Mouse (Mus musculus) 416B (cell line): ENCODE measurements around the gene Cubn.

Experiments used
- DNase-seq: peaks from one replicate; pipeline ENCODE4 v3.0.0; 2011; ENCODE audit warnings: low read depth

The Cubn gene

DNA sequence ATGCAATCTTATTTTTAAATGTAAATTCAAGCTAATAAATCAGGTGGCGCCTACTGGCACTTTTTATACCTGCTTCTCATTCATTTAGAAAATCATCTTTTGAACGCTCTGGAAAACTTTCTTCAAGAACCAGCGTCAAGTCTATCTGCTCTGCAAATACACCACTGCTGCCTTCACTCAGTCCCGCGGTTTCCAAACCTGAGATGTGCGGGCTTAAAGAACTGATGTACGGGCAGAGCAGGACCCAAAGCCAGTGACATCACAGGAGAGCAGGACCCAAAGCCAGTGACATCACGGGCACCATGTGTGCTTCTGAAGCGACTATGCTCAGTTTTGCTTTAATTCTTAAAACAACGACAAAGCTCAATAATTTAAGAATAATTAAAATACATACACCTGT lies 256.8 kb downstream of the Cubn start:
- DNase-seq, result no peak

DNA sequence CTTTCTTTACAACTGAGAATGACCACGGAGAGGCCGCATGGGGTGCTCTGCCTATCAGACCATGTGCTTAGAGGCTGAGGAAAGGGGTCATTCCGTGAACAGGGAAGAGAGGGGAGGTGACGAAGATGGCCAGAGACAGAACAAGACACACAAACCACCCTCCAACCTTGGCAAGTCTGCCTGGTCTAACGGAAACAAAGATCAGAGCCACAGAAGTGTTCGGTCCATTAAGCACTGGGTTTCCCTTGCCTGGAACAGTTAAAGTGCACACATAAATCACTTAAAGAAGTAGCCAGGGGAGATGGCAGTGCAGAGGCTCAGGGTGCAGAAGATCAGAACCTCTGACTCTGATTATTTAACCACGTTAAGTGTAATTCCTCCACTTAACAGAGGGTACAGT lies 257.7 kb downstream of the Cubn start:
- no peak for DNase-seq

DNA sequence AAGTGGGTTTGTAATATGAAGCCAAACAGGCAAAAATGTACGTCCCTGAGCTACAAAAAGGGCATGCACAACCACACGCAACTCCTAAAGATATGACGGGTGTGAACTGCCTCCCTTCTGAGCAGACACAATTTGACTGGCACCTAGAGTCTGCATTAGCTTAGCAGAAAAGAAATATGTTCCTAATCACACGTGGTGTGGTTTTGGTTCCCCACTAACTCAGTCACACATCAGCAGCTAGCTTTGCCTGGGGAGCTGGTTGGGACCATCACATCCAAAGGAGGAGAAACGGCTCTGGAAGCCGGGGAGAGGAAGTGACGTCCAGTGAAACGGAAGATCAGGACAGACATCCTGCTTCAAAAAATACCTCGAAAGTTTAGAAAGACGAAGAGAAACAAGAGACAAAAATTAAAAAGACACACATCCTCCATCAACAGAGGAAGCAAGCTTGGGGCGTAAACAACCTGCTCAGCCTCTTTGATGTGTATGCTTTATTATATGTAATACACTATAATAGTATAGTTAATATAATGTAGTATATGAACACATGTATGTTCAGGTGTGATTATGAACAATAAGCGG lies 258.3 kb downstream of the Cubn start:
- no peak for DNase-seq

GRCm38 (mm10) chr2:13232305-13232704 lies 259.3 kb downstream of the Cubn start:
- no peak for DNase-seq

DNA sequence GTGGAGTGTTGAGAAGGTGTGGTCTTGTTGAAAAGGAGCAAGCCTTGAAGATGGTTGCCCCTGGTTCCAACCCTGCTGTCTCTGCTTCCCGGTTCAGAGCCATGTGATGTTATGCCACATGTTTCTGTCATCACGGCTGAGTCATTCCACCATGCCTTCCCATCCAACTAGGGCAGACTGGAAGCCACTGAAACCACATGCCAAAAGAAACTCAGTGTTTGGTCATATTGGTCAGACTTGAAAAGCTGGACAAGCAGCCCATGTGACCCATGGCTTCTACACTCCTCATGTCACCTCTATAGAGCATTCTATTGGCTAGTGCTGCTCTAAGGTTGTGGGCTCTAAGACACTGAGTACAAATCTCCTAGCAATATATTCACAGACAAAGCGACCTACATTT lies 261.9 kb downstream of the Cubn start:
- DNase-seq, result peak; percentile 69
